Mouse (Mus musculus) olfactory bulb, adult 2 months (tissue): Measurements from ENCODE around the gene Gm17428.

Experiments
- CTCF ChIP-seq: fragments of 200-500 bp; IDR thresholded peaks from 2 replicates; pipeline ENCODE4 v1.5.1; 2012; ENCODE audit warnings: low read depth, mild to moderate bottlenecking, low read length, moderate library complexity; ENCODE audit not compliant: insufficient read depth
- POLR2A ChIP-seq: fragments of 200-500 bp; IDR thresholded peaks from 2 replicates; pipeline ENCODE4 v1.6.1; 2012; ENCODE audit warnings: mild to moderate bottlenecking, low read depth, low read length, moderate library complexity; ENCODE audit not compliant: insufficient read depth

DNA sequence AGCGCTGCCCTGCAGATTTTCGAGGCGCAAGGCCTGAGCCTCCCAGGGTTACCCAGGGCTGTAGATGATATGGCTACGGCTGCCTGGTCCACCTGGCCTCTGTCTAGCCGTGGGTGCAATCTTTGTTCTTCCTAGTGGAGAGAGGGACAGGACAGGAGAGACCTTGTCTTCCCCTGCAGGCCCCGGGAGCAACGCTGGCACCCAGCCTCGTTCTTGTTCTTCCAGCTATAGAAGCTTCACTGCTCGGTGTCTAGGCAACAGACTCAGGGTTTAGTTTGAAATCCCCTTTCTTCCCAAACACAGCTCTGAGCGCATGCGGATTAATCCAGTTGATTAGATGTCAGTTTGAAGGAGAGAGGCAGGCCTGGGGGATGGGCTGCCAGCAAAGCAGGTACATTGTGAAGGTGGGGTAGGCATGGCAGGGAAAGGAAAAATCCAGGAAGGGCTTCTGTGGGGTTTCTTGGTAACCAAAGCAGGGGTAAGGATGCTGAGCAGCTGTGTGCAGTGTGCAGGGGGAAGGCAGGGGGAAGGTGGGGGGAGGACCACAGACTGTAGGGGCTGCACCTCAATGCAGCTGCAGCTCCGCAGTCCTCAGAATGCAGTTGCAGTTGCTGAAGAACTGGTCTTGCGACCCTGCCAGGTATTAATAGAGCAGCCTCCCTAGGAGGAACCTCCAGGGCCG, 18.9 kb downstream of the Gm17428 start:
- TF ChIP-seq CTCF = no peak
- no peak for TF ChIP-seq POLR2A
